Mouse (Mus musculus) cerebellum, adult 2 months (tissue): ENCODE results near the gene 4430402I18Rik. TPM values are rescaled to one million over a fixed set of nuclear protein-coding genes. Genes with fewer than 3 reads are reported as not detected.

Experiments
- DNase-seq, 2 experiments: peaks; one replicate each; pipeline ENCODE4 v3.0.0; 2021
- H3K27ac ChIP-seq: fragments of 200-500 bp; 2 replicates; pipeline ENCODE4 v1.5.1; 2012; ENCODE audit warnings: low read length, control low read depth, inconsistent platforms; ENCODE audit not compliant: insufficient read depth
- H3K27me3 ChIP-seq: fragments of 200-500 bp; 2 replicates; pipeline ENCODE4 v1.6.1; 2012; ENCODE audit warnings: inconsistent platforms, mild to moderate bottlenecking, low read length, moderate library complexity; ENCODE audit not compliant: control insufficient read depth, insufficient read depth
- H3K4me1 ChIP-seq: fragments of 200-500 bp; 2 replicates; pipeline ENCODE4 v1.6.1; 2011; ENCODE audit warnings: low read length; ENCODE audit not compliant: control insufficient read depth, insufficient read depth
- H3K4me3 ChIP-seq: fragments of 200-500 bp; replicated peaks from 2 replicates; pipeline ENCODE3; 2011; ENCODE audit warnings: mild to moderate bottlenecking, low read depth, low read length, control low read depth; ENCODE audit not compliant: insufficient read depth
- CTCF ChIP-seq: fragments of 200-500 bp; IDR thresholded peaks from 2 replicates; pipeline ENCODE4 v1.5.1; 2011; ENCODE audit warnings: low read depth, mild to moderate bottlenecking, control low read depth, low read length, moderate library complexity, borderline replicate concordance; ENCODE audit not compliant: insufficient read depth
- POLR2A ChIP-seq: fragments of 200-500 bp; IDR thresholded peaks from 2 replicates; pipeline ENCODE4 v1.6.1; 2011; ENCODE audit warnings: low read length, control low read depth, borderline replicate concordance; ENCODE audit not compliant: insufficient read depth
- WGBS: fragments of 180-500 bp; shearing (Covaris S2); methylation state at CpG from one replicate; pipeline ENCODE4 v1.1.7; 2018; 5-methylcytosine and 5-hydroxymethylcytosine counted together
- polyA plus RNA-seq: library from polyadenylated mRNA; depleted of rRNA; stranded (reverse); fragments of >200 nt; gene quantifications from 2 replicates; pipeline ENCODE4 v1.2.3, GENCODE M21; 2012

4430402I18Rik gene
- polyA plus RNA-seq, 1 experiment, result 4.5 TPM

- no peak overlapping the region for H3K4me3 ChIP-seq
- H3K4me1 ChIP-seq, result no peaks in the 10 kb centered on the region
- H3K27me3 ChIP-seq, result no peaks in the 10 kb centered on the region
- no peak for DNase-seq
- 80% methylated on average over 9 of the region's 9 CpGs for WGBS
- H3K27ac ChIP-seq, result no peak overlapping the region
- TF ChIP-seq CTCF (no peak), POLR2A (no peak)
Measured at GRCm38 (mm10) chr19:28940135-28940874, 27.3 kb downstream of the 4430402I18Rik start.

GRCm38 (mm10) chr19:28934897-28935296, 32.7 kb downstream of the 4430402I18Rik start:
- TF ChIP-seq CTCF, result no peak
- WGBS, result 79% methylated on average over 3 of the region's 3 CpGs
- Histone ChIP-seq H3K27ac (no peak overlapping the region), H3K4me3 (no peak overlapping the region), H3K27me3 (no peaks in the 10 kb centered on the region), H3K4me1 (no peaks in the 10 kb centered on the region)
- no peak for DNase-seq

- H3K27ac ChIP-seq, result no peak overlapping the region
- no peaks in the 10 kb centered on the region for H3K4me1 ChIP-seq
- DNase-seq, result no peak
- H3K4me3 ChIP-seq, result no peak overlapping the region
- no peaks in the 10 kb centered on the region for H3K27me3 ChIP-seq
- TF ChIP-seq CTCF, result no peak
- TF ChIP-seq POLR2A, result no peak
Measured at GRCm38 (mm10) chr19:28929034-28929433, 38.6 kb downstream of the 4430402I18Rik start.

- no peak overlapping the region for H3K4me3 ChIP-seq
- H3K27ac ChIP-seq, result no peak overlapping the region
- H3K27me3 ChIP-seq, result no peaks in the 10 kb centered on the region
- H3K4me1 ChIP-seq, result 0 out of 2 replicates have a peak, but pooled peaks cover 2% of the 10 kb centered on the region
- no peak for DNase-seq
- TF ChIP-seq POLR2A (no peak), CTCF (no peak)
- WGBS, result 77% methylated on average over 4 of the region's 4 CpGs
Measured at GRCm38 (mm10) chr19:28927396-28927795, 40.2 kb downstream of the 4430402I18Rik start.

GRCm38 (mm10) chr19:28926366-28926765, 41.2 kb downstream of the 4430402I18Rik start:
- no peak overlapping the region for H3K4me3 ChIP-seq

GRCm38 (mm10) chr19:28917839-28918238, 49.8 kb downstream of the 4430402I18Rik start:
- H3K27ac ChIP-seq, result no peak overlapping the region
- no peak overlapping the region for H3K4me3 ChIP-seq
- H3K4me1 ChIP-seq, result 0 out of 2 replicates have a peak, but pooled peaks cover 2% of the 10 kb centered on the region
- no peak for DNase-seq
- H3K27me3 ChIP-seq, result no peaks in the 10 kb centered on the region
- 80% methylated on average over 5 of the region's 5 CpGs for WGBS
- TF ChIP-seq POLR2A (no peak), CTCF (no peak)

More at GRCm38 (mm10) chr19:28926366-28926765, 41.2 kb downstream of the 4430402I18Rik start:
- 0 out of 2 replicates have a peak, but pooled peaks cover 2% of the 10 kb centered on the region for H3K4me1 ChIP-seq
- DNase-seq, result no peak
- no peak overlapping the region for H3K27ac ChIP-seq
- no peaks in the 10 kb centered on the region for H3K27me3 ChIP-seq
- no peak for TF ChIP-seq POLR2A
- TF ChIP-seq CTCF, result no peak
- WGBS, result 90% methylated on average over 5 of the region's 5 CpGs

- Histone ChIP-seq H3K27ac (no peak overlapping the region), H3K4me1 (no peaks in the 10 kb centered on the region), H3K4me3 (no peak overlapping the region), H3K27me3 (no peaks in the 10 kb centered on the region)
- 74% methylated on average over 4 of the region's 4 CpGs for WGBS
- TF ChIP-seq POLR2A (no peak), CTCF (no peak)
- no peak for DNase-seq
Measured at GRCm38 (mm10) chr19:28916492-28916891, 51.1 kb downstream of the 4430402I18Rik start.

GRCm38 (mm10) chr19:28915602-28916250, 51.9 kb downstream of the 4430402I18Rik start:
- no peaks in the 10 kb centered on the region for H3K27me3 ChIP-seq
- no peak overlapping the region for H3K27ac ChIP-seq
- WGBS, result 73% methylated on average over 2 of the region's 2 CpGs
- H3K4me3 ChIP-seq, result no peak overlapping the region
- no peaks in the 10 kb centered on the region for H3K4me1 ChIP-seq
- no peak for DNase-seq
- no peak for TF ChIP-seq POLR2A
- no peak for TF ChIP-seq CTCF
